Mouse (Mus musculus) induced T-regulatory cell, adult 2 months (primary cell): ENCODE measurements around the gene Myh10.

Source experiments
- DNase-seq: peaks from one replicate; pipeline ENCODE4 v3.0.0-alpha.2; 2012; ENCODE audit warnings: low read depth

Gene Myh10

DNA sequence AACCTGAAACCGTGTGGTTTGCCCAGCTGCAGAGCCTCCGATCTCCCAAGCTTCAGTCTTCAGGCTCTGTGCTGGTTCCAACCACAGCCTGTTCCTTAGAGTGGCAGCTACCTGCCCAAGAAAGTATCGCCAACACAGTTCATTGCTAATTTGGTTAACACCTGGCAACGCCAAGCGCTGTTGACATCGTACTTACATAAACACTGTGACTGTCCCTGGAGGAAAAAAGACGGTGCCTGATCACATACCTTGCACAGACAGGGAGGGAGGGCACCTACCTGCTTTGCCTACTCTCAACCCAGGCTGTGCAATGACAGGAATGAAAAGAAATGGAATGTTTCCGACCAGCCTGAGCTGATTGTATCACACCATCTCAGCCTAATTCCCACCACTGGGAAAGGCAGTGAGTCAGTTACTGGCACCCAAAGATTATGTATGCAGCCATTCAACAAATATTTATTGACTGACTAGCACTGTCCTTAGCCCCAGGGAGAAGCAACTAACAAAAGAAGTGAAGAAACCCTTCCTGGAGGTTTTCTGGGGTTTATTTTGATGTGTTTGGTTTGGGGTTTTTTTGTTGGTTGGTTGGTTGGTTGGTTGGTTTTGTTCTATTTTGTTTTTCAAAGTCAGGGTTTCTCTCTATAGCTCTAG lies 168.7 kb downstream of the Myh10 start:
- no peak for DNase-seq

DNA sequence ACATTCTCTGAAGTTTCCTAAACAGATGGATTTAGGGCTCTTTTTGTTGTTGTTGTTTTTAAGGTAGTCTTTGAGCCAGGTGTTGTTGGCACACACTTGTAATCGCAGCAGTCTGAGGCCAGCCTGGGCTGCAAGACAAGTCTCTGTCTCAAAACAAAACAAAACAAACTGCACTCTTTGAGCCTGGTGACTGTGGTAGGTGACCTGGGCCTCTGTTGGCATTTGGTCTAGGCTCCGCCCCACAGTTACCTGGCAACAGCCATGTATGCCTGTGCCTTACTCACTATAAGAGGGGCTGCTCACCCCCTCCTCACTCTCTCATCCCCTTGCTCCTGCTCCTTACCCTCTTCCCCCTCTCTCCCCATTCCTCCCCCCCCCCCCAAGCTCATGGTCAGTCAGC lies 170.9 kb downstream of the Myh10 start:
- DNase-seq, result no peak

DNA sequence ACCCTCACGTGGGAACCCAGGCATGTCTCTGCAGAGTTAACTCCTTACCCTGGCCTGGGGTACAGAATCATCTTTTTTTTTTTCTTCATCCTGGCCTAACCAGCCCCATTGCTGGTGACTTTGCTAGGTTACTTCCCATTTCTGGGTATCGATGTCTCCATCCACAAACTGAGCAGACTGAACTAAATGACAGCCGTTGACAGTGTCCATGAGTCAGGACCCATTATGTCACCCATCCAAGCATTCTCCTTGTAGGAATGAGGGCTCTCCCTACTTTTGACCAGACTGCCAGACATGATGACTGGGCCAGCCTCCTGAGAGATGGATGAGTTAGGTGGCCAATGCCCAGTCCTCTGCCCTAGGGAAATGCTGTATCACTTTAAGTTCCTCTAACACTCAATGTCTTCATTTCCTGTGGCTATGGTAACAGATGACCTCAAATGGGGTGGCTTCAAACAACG lies 172.3 kb downstream of the Myh10 start:
- DNase-seq, result no peak

GRCm38 (mm10) chr11:68864544-68865189 lies 173.3 kb downstream of the Myh10 start:
- DNase-seq, result no peak
